Mouse (Mus musculus) Patski (cell line): Measurements from ENCODE around the gene Sost. TPM values are rescaled to one million over a fixed set of nuclear protein-coding genes. Genes with fewer than 3 reads are reported as not detected.
A peak's percentile ranks its signal among the peaks of the same experiment; 100 is the strongest.

Experiments used
- ATAC-seq: fragments of 100-300 bp; one replicate; pipeline ENCODE4 v1.8.0; 2021
- CTCF ChIA-PET: fragments of 350-600 bp; sonication (Branson Sonifier 250); formaldehyde crosslinking; loops from one replicate; lab custom pipeline; 2022; ENCODE audit warnings: inconsistent platforms; lab: Charles Lee
- POLR2A ChIA-PET: fragments of 350-600 bp; sonication (Branson Sonifier 250); formaldehyde crosslinking; loops from one replicate; lab custom pipeline; 2022; ENCODE audit warnings: antibody characterized with exemption, inconsistent platforms; lab: Charles Lee
- DNase-seq: peaks from one replicate; pipeline ENCODE4 v3.0.0-alpha.2; 2011; ENCODE audit warnings: low read depth, low spot score
- H3K27me3 ChIP-seq: fragments of 371-371 bp; one replicate; pipeline ENCODE4 v1.5.1; 2021
- CTCF ChIP-seq: fragments of 100-300 bp; IDR thresholded peaks from one replicate; pipeline ENCODE4 v1.5.1; 2021
- in situ Hi-C: fragments of 300-500 bp; cut with MboI; formaldehyde crosslinking; loops from 3 replicates; pipeline ENCODE4 v1.11.1; 2018; ENCODE audit warnings: low pct_unique_long_range_greater_than_20kb, mixed read lengths
- polyA plus RNA-seq: library from polyadenylated mRNA; unstranded; gene quantifications from one replicate; pipeline ENCODE4 v1.2.3, GENCODE M21; 2021

Gene Sost
- polyA plus RNA-seq, 1 experiment from 2014 or later = not detected

GRCm38 (mm10) chr11:101984054-101985025, 17.5 kb upstream of the Sost start, which contains the start of gene Cfap97d1:
Gene Cfap97d1 (plus strand): TSS chr11:101984279.
- in situ Hi-C loops = no loop called here
- peak; percentile 78 for DNase-seq
- H3K27me3 ChIP-seq = no peaks in the 10 kb centered on the region
- ATAC-seq = peak; percentile 78
- ChIA-PET POLR2A (interaction anchor here (0.6 to 1.3 kb wide), 4 partner anchors 11 to 348 kb away, joined by 3 to 4 read pairs (median 3); no protein-coding TSS in a partner anchor), CTCF (interaction anchor here (1.2 to 5.0 kb wide), 3 partner anchors 16 to 56 kb away, joined by 3 to 45 read pairs (median 5); partner anchors contain the start of gene Cd300lg)
- no peak for TF ChIP-seq CTCF

GRCm38 (mm10) chr11:101983431-101983921, 16.7 kb upstream of the Sost start:
- TF ChIP-seq CTCF = no peak
- ATAC-seq = no peak
- in situ Hi-C loops = no loop called here
- DNase-seq = no peak
- ChIA-PET POLR2A (interaction anchor here (0.5 to 1.0 kb wide), 4 partner anchors 10 to 375 kb away, joined by 3 to 10 read pairs (median 4); no protein-coding TSS in a partner anchor), CTCF (interaction anchor here (1.2 to 5.0 kb wide), 2 partner anchors 15 to 57 kb away, joined by 5 to 45 read pairs; partner anchors contain the start of gene Cd300lg)
- no peaks in the 10 kb centered on the region for H3K27me3 ChIP-seq

GRCm38 (mm10) chr11:101982981-101983411, 16.2 kb upstream of the Sost start:
- ChIA-PET POLR2A (interaction anchor here (0.5 to 0.6 kb wide), 2 partner anchors 16 to 375 kb away, joined by 3 to 10 read pairs; no protein-coding TSS in a partner anchor), CTCF (interaction anchor here (1.2 to 5.0 kb wide), 3 partner anchors 15 to 57 kb away, joined by 4 to 45 read pairs (median 5); partner anchors contain the start of gene Cd300lg)
- in situ Hi-C loops = no loop called here
- no peak for DNase-seq
- ATAC-seq = no peak
- H3K27me3 ChIP-seq = no peaks in the 10 kb centered on the region
- no peak for TF ChIP-seq CTCF

- in situ Hi-C loops = no loop called here
These were observed 15.0 kb upstream of the Sost start for GRCm38 (mm10) chr11:101981850-101982249.

GRCm38 (mm10) chr11:101980603-101981157, 13.9 kb upstream of the Sost start:
- in situ Hi-C loops = no loop called here
- H3K27me3 ChIP-seq = no peaks in the 10 kb centered on the region
- ChIA-PET POLR2A (no interaction called here), CTCF (interaction anchor here (1.2 kb wide), 2 partner anchors 12 to 52 kb away, joined by 3 to 4 read pairs; no protein-coding TSS in a partner anchor)
- no peak for ATAC-seq
- no peak for TF ChIP-seq CTCF
- DNase-seq = no peak

More at GRCm38 (mm10) chr11:101981850-101982249, 15.0 kb upstream of the Sost start:
- no peak for TF ChIP-seq CTCF
- CTCF ChIA-PET = interaction anchor here (1.3 kb wide), 1 partner anchor 14 kb away, joined by 4 read pairs; no protein-coding TSS in a partner anchor
- ATAC-seq (no peak), DNase-seq (no peak)
- POLR2A ChIA-PET = no interaction called here
- H3K27me3 ChIP-seq = no peaks in the 10 kb centered on the region

GRCm38 (mm10) chr11:101979140-101979539, 12.3 kb upstream of the Sost start:
- DNase-seq (no peak), ATAC-seq (no peak)
- in situ Hi-C loops = no loop called here
- CTCF ChIA-PET = interaction anchor here (1.0 kb wide), 1 partner anchor 10 kb away, joined by 4 read pairs; no protein-coding TSS in a partner anchor
- POLR2A ChIA-PET = interaction anchor here (1.1 kb wide), 1 partner anchor 12 kb away, joined by 3 read pairs; no protein-coding TSS in a partner anchor
- no peak for TF ChIP-seq CTCF
- no peaks in the 10 kb centered on the region for H3K27me3 ChIP-seq

- no peak for TF ChIP-seq CTCF
- no peaks in the 10 kb centered on the region for H3K27me3 ChIP-seq
- ChIA-PET POLR2A (no interaction called here), CTCF (interaction anchor here (0.8 to 1.4 kb wide), 2 partner anchors 13 to 67 kb away, joined by 3 read pairs; no protein-coding TSS in a partner anchor)
- DNase-seq (no peak), ATAC-seq (no peak)
- in situ Hi-C loops = no loop called here
These were observed 10.1 kb upstream of the Sost start for GRCm38 (mm10) chr11:101976949-101977348.

- ATAC-seq = no peak
These were observed 8.1 kb upstream of the Sost start for GRCm38 (mm10) chr11:101974923-101975322.

GRCm38 (mm10) chr11:101974181-101974580, 7.4 kb upstream of the Sost start:
- no peak for TF ChIP-seq CTCF
- no peaks in the 10 kb centered on the region for H3K27me3 ChIP-seq
- ATAC-seq (no peak), DNase-seq (no peak)
- POLR2A ChIA-PET = no interaction called here
- CTCF ChIA-PET = interaction anchor here (1.6 kb wide), 1 partner anchor 64 kb away, joined by 4 read pairs; no protein-coding TSS in a partner anchor
- in situ Hi-C loops = no loop called here

More at GRCm38 (mm10) chr11:101974923-101975322, 8.1 kb upstream of the Sost start:
- TF ChIP-seq CTCF = peak; percentile 73
- H3K27me3 ChIP-seq = no peaks in the 10 kb centered on the region
- ChIA-PET CTCF (interaction anchor here (1.2 to 1.6 kb wide), 2 partner anchors 65 to 162 kb away, joined by 4 to 5 read pairs; no protein-coding TSS in a partner anchor), POLR2A (no interaction called here)
- in situ Hi-C loops = no loop called here
- DNase-seq = no peak
